ENCODE assay signal across 9 mouse cellular contexts in the genomic region with DNA sequence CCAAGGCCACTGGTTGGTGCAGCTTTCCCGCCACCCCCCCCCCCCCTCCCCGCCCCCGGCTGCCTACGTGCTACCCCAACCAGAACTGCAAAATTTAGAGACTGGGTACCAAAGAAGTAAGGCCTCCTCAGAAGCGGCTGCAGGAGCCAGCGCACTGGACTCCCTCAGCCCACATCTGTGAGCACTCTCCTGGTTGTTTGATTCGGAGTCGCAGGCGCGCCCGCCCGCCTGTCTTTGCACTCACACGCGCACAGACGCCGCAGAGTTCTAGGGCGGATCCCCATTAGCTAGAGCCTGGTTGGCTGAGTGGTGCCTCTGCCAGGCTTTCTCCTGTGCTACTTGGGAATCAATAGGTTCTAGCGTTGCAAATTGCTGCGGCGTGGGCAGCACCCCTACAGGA. TPM values are rescaled to one million over a fixed set of nuclear protein-coding genes. Genes with fewer than 3 reads are reported as not detected.
DNase-seq lines count a peak whose midpoint lies in the region; ATAC-seq and TF ChIP-seq lines count a peak whose summit lies in the region.
"Had no signal": no experiment of that assay in that cellular context is flagged by ENCODE, and none has a peak within 500 bp of the region (broad histone marks: within the 10 kb centered on the region; RNA-seq: fewer than 3 reads in every experiment).

No protein-coding gene starts in this region.

- peak overlapping the region; percentile 20; the same call in 1 of the 2 replicates for H3K4me3 ChIP-seq in lung, embryonic 16.5 days (ENCODE audit: low read length)
- no peak overlapping the region; the same call in 1 of the 2 replicates for H3K4me3 ChIP-seq in forebrain, embryonic 15.5 days
- H3K4me3 ChIP-seq in stomach, embryonic 15.5 days (replicated peaks) = peak overlapping the region; percentile 19
- H3K4me3 ChIP-seq in liver, postnatal 0 days (ENCODE audit: low read depth, low read length) = no peak overlapping the region

- DNase-seq in lung, postnatal 14 days = no peak
- peak; percentile 27 to 55 for DNase-seq in kidney, postnatal 4 days
- no peak for DNase-seq in liver, postnatal 0 days
- DNase-seq in thymus, postnatal 4 days = no peak
- DNase-seq in right cerebral cortex, adult 18-20 months = no peak
- DNase-seq: lung, postnatal 36 days had no signal

- no peak for TF ChIP-seq EP300 in liver, postnatal 0 days (IDR thresholded peaks at IDR 0.05; ENCODE audit: low read depth)

- no peaks in the 10 kb centered on the region for H3K9me3 ChIP-seq in lung, embryonic 16.5 days (ENCODE audit: control insufficient read depth, low read length)
- peaks cover 3% of the 10 kb centered on the region; the same call in 1 of the 2 replicates for H3K9me3 ChIP-seq in forebrain, embryonic 15.5 days
- H3K9me3 ChIP-seq in stomach, embryonic 15.5 days = no peaks in the 10 kb centered on the region
- no peaks in the 10 kb centered on the region for H3K9me3 ChIP-seq in liver, postnatal 0 days (ENCODE audit: low read length)

- H3K36me3 ChIP-seq in lung, embryonic 16.5 days (ENCODE audit: control insufficient read depth, insufficient read depth, low read length) = no peaks in the 10 kb centered on the region
- H3K36me3 ChIP-seq in forebrain, embryonic 15.5 days = no peaks in the 10 kb centered on the region
- no peaks in the 10 kb centered on the region for H3K36me3 ChIP-seq in stomach, embryonic 15.5 days
- H3K36me3 ChIP-seq in liver, postnatal 0 days (replicated peaks; ENCODE audit: insufficient read depth, low read length) = no peaks in the 10 kb centered on the region

- no peak for ATAC-seq in lung, embryonic 16.5 days (ENCODE audit: low read depth)
- no peak for ATAC-seq in forebrain, embryonic 15.5 days (replicated peaks)
- no peak for ATAC-seq in stomach, embryonic 15.5 days (ENCODE audit: insufficient read depth, low FRiP score, low read depth)
- no peak for ATAC-seq in liver, postnatal 0 days

- H3K4me2 ChIP-seq in lung, embryonic 16.5 days (ENCODE audit: low read depth, low read length) = peak overlapping the region; percentile 31
- peak overlapping the region; percentile 20; the same call in 1 of the 2 replicates for H3K4me2 ChIP-seq in forebrain, embryonic 15.5 days (replicated peaks)
- H3K4me2 ChIP-seq in stomach, embryonic 15.5 days = peak overlapping the region; percentile 41
- H3K4me2 ChIP-seq in liver, postnatal 0 days (ENCODE audit: low read depth, low read length) = no peak overlapping the region

- no peak overlapping the region for H3K27ac ChIP-seq in lung, embryonic 16.5 days (ENCODE audit: low read length)
- H3K27ac ChIP-seq in forebrain, embryonic 15.5 days (replicated peaks) = no peak overlapping the region
- no peak overlapping the region for H3K27ac ChIP-seq in stomach, embryonic 15.5 days
- H3K27ac ChIP-seq in liver, postnatal 0 days (ENCODE audit: low read depth) = no peak overlapping the region

- H3K27me3 ChIP-seq in lung, embryonic 16.5 days (ENCODE audit: control insufficient read depth, insufficient read depth, low read depth, low read length) = peaks cover 55% of the 10 kb centered on the region
- peaks cover 77% of the 10 kb centered on the region for H3K27me3 ChIP-seq in forebrain, embryonic 15.5 days
- H3K27me3 ChIP-seq in stomach, embryonic 15.5 days (replicated peaks) = peaks cover 56% of the 10 kb centered on the region
- peaks cover 45% of the 10 kb centered on the region for H3K27me3 ChIP-seq in liver, postnatal 0 days (ENCODE audit: insufficient read depth, low read length)

- H3K4me1 ChIP-seq in lung, embryonic 16.5 days (replicated peaks; ENCODE audit: control insufficient read depth, insufficient read depth, low read length) = no peaks in the 10 kb centered on the region
- peaks cover 14% of the 10 kb centered on the region; the same call in 1 of the 2 replicates for H3K4me1 ChIP-seq in forebrain, embryonic 15.5 days
- H3K4me1 ChIP-seq in stomach, embryonic 15.5 days = no peaks in the 10 kb centered on the region
- H3K4me1 ChIP-seq in liver, postnatal 0 days (ENCODE audit: insufficient read depth) = no peaks in the 10 kb centered on the region

- 0% methylated on average over 20 of the region's 20 CpGs for WGBS in lung, embryonic 16.5 days
- 1% methylated on average over 19 of the region's 20 CpGs for WGBS in forebrain, embryonic 15.5 days
- WGBS in stomach, embryonic 15.5 days = 2% methylated on average over 20 of the region's 20 CpGs
- WGBS in liver, postnatal 0 days (ENCODE audit: insufficient replicate concordance) = 1% methylated on average over 18 of the region's 20 CpGs

- H3K9ac ChIP-seq in lung, embryonic 16.5 days (ENCODE audit: low read length) = no peak overlapping the region
- H3K9ac ChIP-seq in forebrain, embryonic 15.5 days (replicated peaks) = no peak overlapping the region
- no peak overlapping the region for H3K9ac ChIP-seq in stomach, embryonic 15.5 days
- no peak overlapping the region for H3K9ac ChIP-seq in liver, postnatal 0 days (replicated peaks)

- TF ChIP-seq CTCF in liver, postnatal 0 days (IDR thresholded peaks at IDR 0.05; ENCODE audit: low read depth) = no peak

RNA-seq across cellular contexts. Expression of gene Tfap2b, which starts 32.6 kb away (rescaled TPM):
- polyA plus RNA-seq in lung, embryonic 16.5 days (2015; fragmentation: Nextera tagmentation; extraction: Ambion mirVana) = 0.13 and 0.19 TPM in 2 replicates
- 1.9 and 3.8 TPM in 2 replicates for polyA plus RNA-seq in forebrain, embryonic 15.5 days (2015; fragmentation: Nextera tagmentation; extraction: Ambion mirVana)
- polyA plus RNA-seq in stomach, embryonic 15.5 days (2015; fragmentation: Nextera tagmentation; extraction: Ambion mirVana) = 0.15 and 1.5 TPM in 2 replicates
- polyA plus RNA-seq in liver, postnatal 0 days (2015; fragmentation: Nextera tagmentation; extraction: Ambion mirVana) = not detected in 2 replicates

Comparison
In these comparisons a context has a peak if more than half of its experiments do, and no peak if none do; other contexts are left out.
1. H3K4me3 ChIP-seq: peak in lung, embryonic 16.5 days (single experiment) and stomach, embryonic 15.5 days (single experiment); none in forebrain, embryonic 15.5 days (single experiment) and liver, postnatal 0 days (single experiment).
2. DNase-seq: peak in kidney, postnatal 4 days (2 of 2); none in lung, postnatal 14 days (single experiment), liver, postnatal 0 days (single experiment), thymus, postnatal 4 days (single experiment) and right cerebral cortex, adult 18-20 months (single experiment).